Mouse (Mus musculus) kidney, adult 9 months (tissue): ENCODE results near the gene Slc22a3.
A peak's percentile ranks its signal among the peaks of the same experiment; 100 is the strongest.

Source experiments
- DNase-seq: peaks from one replicate; pipeline ENCODE4 v3.0.0; 2022

The Slc22a3 gene

GRCm38 (mm10) chr17:12507654-12508204 lies at the start of gene Slc22a3:
Slc22a3 (minus strand) TSS chr17:12507704.
- DNase-seq = no peak

- peak; percentile 90 for DNase-seq
Measured at GRCm38 (mm10) chr17:12534353-12535145, 27.0 kb upstream of the Slc22a3 start.

GRCm38 (mm10) chr17:12532115-12532514 lies 24.6 kb upstream of the Slc22a3 start:
- peak; percentile 72 for DNase-seq

- peak; percentile 37 for DNase-seq
Measured at GRCm38 (mm10) chr17:12530081-12530480, 22.6 kb upstream of the Slc22a3 start.

GRCm38 (mm10) chr17:12529384-12529985 lies 22.0 kb upstream of the Slc22a3 start:
- DNase-seq = no peak

- no peak for DNase-seq
Measured at GRCm38 (mm10) chr17:12519089-12519488, 11.6 kb upstream of the Slc22a3 start.

DNA sequence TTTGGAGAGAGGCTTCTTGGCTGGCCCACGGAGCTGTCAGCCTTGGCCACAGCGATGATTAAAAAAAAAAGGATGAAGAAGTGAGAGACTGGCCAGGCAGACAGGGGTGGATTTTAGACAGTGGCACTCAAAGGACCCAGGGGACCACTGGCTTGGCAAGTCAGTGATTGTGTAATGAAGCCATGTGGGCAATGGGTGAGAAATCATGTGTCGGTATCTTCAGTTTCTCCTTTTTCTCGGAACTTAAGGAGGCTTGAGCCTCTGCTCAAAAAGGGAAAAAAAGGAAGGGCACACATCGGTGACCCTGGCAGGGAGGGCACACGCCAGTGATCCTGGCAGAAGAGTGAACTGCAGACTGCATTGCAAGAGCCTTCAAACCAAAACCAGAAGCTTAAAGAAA lies 10.7 kb upstream of the Slc22a3 start:
- no peak for DNase-seq

DNA sequence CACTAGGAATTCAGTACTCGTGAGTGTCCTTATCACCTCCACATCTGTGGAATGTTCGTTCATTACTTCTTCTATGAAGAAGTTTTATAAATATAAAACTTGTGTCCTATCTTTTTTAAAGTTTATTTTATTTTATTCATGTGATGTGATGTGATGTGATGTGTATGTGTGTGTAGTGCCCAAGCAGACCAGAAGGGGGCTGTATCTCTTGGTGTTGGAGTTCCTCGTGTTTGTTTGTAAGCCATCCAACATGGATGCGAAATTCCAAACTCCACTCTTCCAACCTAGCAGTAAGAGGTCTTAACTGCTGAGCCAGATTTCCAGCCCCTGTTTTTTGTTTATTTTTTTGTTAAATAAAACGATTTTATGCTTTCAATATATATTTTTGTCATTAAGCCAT lies 6.5 kb upstream of the Slc22a3 start:
- DNase-seq = no peak

- no peak for DNase-seq
Measured at GRCm38 (mm10) chr17:12513107-12513923, 5.8 kb upstream of the Slc22a3 start.

DNA sequence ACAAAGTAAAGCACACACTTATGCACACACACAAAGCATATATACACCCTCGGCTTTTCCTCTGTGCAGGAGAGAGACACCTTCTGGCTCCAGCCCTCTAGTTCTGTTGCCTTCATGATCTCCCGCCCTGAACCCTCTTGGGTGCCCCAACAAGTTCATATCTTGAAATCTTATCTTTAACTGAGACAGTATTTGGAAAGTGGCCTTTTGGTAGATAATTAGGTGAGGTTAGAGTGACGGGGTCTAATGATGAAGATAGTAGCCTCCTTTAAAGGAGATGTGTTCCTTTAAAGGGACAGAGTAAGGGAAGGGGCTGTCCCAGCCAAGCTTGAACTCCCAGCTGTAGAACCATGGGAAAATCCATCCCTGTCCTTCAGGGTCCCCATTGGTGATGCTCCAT lies 3.7 kb upstream of the Slc22a3 start:
- no peak for DNase-seq

DNA sequence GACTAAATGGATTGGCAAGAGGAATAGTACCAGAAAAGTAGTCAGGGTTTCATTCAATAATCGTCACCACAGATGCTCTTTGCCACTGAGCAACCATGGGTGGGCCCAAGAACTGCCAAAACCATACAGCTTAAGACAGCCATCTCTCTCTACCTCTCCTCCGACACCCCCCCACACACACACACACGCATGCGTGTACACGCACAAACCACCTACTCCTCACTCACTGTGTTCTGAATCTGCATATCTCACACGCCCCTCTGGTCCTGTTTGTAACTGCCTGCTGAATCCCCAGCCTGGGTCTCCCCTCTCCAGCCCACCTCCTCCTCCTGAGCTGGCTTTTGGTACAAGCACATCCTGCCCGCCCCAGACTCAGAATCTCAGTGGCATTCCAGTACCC lies 872 bp upstream of the Slc22a3 start:
- no peak for DNase-seq

DNA sequence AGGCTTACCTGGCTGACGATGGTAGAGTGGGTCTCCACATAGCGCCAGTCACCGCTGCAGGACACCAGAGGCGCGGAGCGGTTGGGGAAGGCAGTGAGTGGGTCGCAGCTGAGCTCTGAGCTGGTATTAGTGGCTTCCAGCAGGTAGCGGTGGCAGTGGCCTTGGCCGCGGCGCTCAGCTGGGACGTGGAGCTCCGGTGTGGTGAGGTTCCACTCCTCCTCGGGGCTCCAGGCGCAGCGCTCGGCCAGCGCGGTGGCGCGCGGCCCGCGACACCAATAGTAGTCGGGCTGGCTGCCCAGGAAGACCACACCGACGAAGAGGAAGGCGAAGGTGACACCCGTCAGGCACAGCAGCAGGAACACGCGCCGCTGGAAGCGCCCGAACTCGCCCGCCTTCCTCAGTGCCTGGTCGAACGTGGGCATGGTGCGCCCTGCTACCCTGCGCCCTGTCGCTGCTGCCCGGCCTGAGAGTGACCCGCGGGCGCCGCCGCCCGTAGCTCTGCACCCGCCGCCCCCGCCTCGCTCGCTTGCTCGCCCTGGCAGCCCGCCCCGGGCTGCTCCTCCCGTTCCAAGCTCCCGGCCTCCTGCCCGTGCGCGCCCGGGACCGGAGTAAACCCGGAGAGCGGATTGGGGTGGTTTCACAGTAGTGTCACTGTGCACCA lies 471 bp downstream of the Slc22a3 start:
- DNase-seq = peak; percentile 17

- DNase-seq = no peak
Measured at GRCm38 (mm10) chr17:12505708-12506107, 1.8 kb downstream of the Slc22a3 start.

DNA sequence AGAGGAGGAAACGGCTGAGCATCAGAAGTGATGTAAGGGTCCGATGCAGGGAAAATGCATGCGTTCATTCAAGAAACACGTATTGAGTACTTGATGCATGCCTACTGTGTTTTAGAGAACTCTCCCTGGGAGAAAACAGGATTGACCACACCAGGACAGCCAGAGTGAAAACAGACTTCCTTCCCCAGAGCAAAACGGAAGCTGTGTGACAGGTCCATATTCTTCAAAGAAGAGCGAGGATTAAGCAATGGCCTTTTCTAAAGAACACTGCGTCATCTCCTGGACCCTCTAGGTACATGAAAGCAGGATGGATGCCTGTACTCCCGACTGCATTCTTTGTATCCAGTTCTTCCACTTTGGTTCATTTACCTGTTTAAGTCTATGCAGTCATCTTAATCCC lies 8.1 kb downstream of the Slc22a3 start:
- DNase-seq = no peak

DNA sequence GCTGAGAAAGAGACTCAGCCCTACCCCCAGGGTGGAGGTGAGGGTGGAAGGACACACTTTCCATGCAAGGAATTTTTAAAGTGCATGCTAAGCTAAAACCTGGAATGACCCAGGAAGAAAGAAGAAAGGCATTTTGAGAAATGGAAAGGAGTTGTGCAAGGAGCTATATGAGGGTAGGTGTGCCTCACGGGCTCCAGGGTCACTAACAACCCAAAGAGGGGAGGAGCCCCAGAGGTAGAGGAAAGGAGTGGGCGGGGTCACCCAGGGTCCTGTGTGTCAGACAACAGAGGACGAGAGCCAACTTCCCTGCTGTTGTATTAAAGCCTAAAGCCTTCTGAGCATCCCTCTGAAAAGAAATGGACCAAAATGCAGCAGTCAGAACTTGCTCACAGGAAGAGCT lies 11.9 kb downstream of the Slc22a3 start:
- DNase-seq = no peak

DNA sequence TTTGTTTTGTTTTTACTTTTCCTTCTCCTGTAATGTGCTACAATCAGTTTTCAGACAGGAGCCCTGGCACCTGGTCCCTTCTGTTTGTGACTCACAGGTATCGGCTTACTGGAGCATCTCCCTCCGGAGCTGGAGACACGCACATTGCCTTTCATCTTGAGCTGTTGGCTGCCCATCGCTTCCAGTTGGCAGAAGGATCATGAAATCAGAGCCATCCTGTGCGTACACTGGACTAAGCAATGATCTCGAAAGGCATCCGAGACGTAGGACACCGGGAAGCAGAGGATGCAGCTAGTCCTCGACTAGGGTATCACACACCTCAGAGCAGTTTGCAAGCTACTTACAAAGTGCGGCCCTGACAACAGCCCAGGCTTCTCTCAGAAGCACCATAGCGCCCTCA lies 15.9 kb downstream of the Slc22a3 start:
- DNase-seq = no peak

DNA sequence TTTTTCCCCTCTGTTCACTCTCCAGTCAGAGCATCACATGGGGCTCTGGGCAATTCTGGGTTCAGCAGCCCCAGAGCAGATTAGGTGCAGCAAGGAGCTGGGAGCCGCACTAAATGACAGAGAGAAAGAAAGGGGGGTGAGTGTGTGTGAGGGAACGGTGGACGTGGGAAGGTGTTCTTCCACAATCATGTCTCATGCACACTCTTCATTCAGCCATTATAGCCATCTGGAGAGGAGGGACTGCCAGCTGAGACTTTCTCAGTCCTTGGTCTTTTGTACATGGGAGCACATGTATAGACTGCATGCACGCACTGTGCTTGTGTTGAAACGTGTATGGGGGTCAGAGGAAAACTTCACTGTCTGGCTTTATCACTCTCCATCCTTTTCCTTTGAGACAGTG lies 17.6 kb downstream of the Slc22a3 start:
- DNase-seq = no peak

- no peak for DNase-seq
Measured at GRCm38 (mm10) chr17:12485657-12486056, 21.8 kb downstream of the Slc22a3 start.

DNA sequence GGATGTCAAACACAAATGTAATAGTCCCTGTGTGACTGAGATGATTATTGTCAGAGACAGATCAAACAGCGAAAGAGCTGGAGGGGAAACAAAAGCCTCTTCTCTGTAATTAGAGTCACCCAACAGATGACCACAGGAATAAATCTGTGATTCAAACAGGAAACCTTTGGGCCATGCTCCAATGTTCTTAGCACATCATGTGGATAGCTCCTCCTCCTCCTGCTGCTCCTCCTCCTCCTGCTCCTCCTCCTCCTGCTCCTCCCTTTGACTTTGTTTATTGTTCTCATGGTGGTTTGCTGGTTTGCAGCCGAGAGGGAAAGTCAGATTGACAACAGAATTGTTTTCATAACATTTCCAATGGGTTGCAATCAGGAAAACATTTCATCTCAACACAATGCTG lies 28.1 kb downstream of the Slc22a3 start:
- DNase-seq = no peak

GRCm38 (mm10) chr17:12474509-12475083 lies 32.9 kb downstream of the Slc22a3 start:
- DNase-seq = peak; percentile 9

GRCm38 (mm10) chr17:12472547-12472946 lies 35.0 kb downstream of the Slc22a3 start:
- DNase-seq = no peak

DNA sequence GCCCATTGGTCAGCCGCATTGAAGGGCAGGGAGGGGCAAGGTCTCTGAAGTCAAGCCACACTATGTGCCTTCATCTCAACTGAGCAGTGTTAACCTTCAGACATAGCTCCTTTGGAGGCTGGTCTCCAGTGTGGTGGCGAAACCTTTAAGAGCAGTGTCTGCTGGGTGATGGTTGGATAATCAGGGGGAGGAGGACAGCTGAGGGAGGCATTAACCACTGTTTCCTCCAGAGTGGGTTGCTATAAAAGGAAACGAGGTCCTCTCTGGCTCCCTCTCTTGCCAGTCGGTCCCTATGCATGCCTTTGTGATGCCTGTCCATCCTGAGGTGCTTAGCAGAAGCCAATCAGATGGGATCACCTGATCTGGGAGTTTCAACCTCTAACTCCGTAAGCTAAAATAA lies 38.8 kb downstream of the Slc22a3 start:
- DNase-seq = no peak

DNA sequence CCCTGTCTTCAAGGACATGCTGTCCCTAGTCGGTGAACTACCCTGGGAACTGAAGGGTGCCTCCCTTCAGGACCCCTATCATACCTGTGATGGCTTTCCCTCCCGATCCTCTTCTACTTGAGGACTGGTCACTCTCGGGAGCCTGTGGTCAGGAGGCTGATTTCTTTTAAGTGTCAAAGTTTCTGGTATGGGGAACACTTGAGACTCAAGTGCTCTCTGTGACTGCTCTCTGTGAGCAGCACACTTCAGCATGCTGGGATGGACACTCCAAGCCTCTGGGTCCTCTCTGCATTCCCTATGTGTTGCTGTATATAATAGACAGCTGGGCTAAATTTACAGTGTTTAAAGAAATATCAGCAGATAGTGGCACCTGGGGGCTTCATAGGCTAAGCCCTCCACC lies 39.9 kb downstream of the Slc22a3 start:
- DNase-seq = no peak
